Mouse (Mus musculus) testis, adult 2 months (tissue): ENCODE measurements around the gene Cables2. TPM values are rescaled to one million over a fixed set of nuclear protein-coding genes. Genes with fewer than 3 reads are reported as not detected.
A peak's percentile ranks its signal among the peaks of the same experiment; 100 is the strongest.

ENCODE experiments used
- H3K27ac ChIP-seq: fragments of 200-500 bp; 2 replicates; pipeline ENCODE4 v1.5.1; 2012; ENCODE audit warnings: low read depth, low read length; ENCODE audit not compliant: control insufficient read depth, insufficient read depth
- H3K27me3 ChIP-seq: fragments of 200-500 bp; 2 replicates; pipeline ENCODE4 v1.6.1; 2012; ENCODE audit warnings: mild to moderate bottlenecking, low read length, moderate library complexity; ENCODE audit not compliant: control insufficient read depth, insufficient read depth
- H3K36me3 ChIP-seq: fragments of 200-500 bp; 2 replicates; pipeline ENCODE4 v1.6.1; 2012; ENCODE audit warnings: mild to moderate bottlenecking, low read length; ENCODE audit not compliant: control insufficient read depth, insufficient read depth
- H3K4me1 ChIP-seq: fragments of 200-500 bp; 2 replicates; pipeline ENCODE4 v1.6.1; 2012; ENCODE audit warnings: low read length; ENCODE audit not compliant: control insufficient read depth, insufficient read depth
- H3K4me3 ChIP-seq: fragments of 200-500 bp; 2 replicates; pipeline ENCODE4 v1.5.1; 2012; ENCODE audit warnings: low read depth, mild to moderate bottlenecking, low read length, moderate library complexity, mixed read lengths; ENCODE audit not compliant: control insufficient read depth
- CTCF ChIP-seq: fragments of 200-500 bp; IDR thresholded peaks from 2 replicates; pipeline ENCODE4 v1.5.1; 2012; ENCODE audit warnings: low read depth, mild to moderate bottlenecking, inconsistent platforms, low read length, moderate library complexity; ENCODE audit not compliant: control insufficient read depth, insufficient read depth, insufficient replicate concordance
- POLR2A ChIP-seq: fragments of 200-500 bp; IDR thresholded peaks from 2 replicates; pipeline ENCODE4 v1.6.1; 2012; ENCODE audit warnings: low read depth, mild to moderate bottlenecking, inconsistent platforms, low read length, moderate library complexity; ENCODE audit not compliant: control insufficient read depth
- polyA plus RNA-seq: library from polyadenylated mRNA; depleted of rRNA; stranded (reverse); fragments of >200 nt; gene quantifications from 2 replicates; pipeline ENCODE4 v1.2.3, GENCODE M21; 2012

Cables2 gene
- polyA plus RNA-seq, 1 experiment, result 23.9 TPM

GRCm38 (mm10) chr2:180300252-180300651 lies 27.0 kb upstream of the Cables2 start:
- Histone ChIP-seq H3K4me3 (no peak overlapping the region), H3K27ac (no peak overlapping the region), H3K4me1 (no peaks in the 10 kb centered on the region)

GRCm38 (mm10) chr2:180292906-180293305 lies 19.6 kb upstream of the Cables2 start:
- Histone ChIP-seq H3K4me1 (peaks cover 5% of the 10 kb centered on the region), H3K36me3 (no peaks in the 10 kb centered on the region), H3K27ac (no peak overlapping the region), H3K4me3 (peak overlapping the region; percentile 14; the same call in 1 of the 2 replicates), H3K27me3 (no peaks in the 10 kb centered on the region)
- TF ChIP-seq CTCF, result no peak
- TF ChIP-seq POLR2A, result no peak

More at GRCm38 (mm10) chr2:180300252-180300651, 27.0 kb upstream of the Cables2 start:
- no peak for TF ChIP-seq CTCF
- TF ChIP-seq POLR2A, result no peak
- Histone ChIP-seq H3K36me3 (no peaks in the 10 kb centered on the region), H3K27me3 (no peaks in the 10 kb centered on the region)

GRCm38 (mm10) chr2:180292026-180292425 lies 18.7 kb upstream of the Cables2 start:
- H3K27me3 ChIP-seq, result no peaks in the 10 kb centered on the region
- no peak overlapping the region for H3K27ac ChIP-seq
- TF ChIP-seq POLR2A (no peak), CTCF (no peak)
- H3K4me3 ChIP-seq, result no peak overlapping the region
- peaks cover 5% of the 10 kb centered on the region for H3K4me1 ChIP-seq
- no peaks in the 10 kb centered on the region for H3K36me3 ChIP-seq

GRCm38 (mm10) chr2:180291566-180291965 lies 18.3 kb upstream of the Cables2 start:
- TF ChIP-seq CTCF, result no peak
- no peak for TF ChIP-seq POLR2A
- Histone ChIP-seq H3K4me1 (peaks cover 5% of the 10 kb centered on the region), H3K27me3 (no peaks in the 10 kb centered on the region), H3K27ac (no peak overlapping the region), H3K4me3 (no peak overlapping the region), H3K36me3 (no peaks in the 10 kb centered on the region)

DNA sequence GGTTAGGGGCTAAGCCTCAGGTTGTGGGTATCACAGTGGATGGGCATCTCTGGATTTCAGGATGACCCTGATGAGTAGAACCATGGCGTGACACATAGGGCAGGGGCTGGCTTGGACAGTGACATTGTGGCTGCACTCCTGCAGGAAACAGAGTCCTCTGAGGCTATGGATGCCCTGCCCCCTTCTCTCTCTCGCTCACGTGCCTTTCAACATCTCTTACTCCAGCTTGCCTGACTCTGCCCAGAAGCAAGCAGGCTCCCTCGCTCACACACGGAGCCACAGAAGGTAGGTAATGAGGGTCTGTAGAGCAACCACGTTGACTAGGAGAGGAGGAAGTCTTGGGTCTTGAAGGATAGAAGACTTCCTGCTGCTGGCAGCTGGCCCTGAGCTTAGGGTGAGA lies 17.2 kb upstream of the Cables2 start:
- no peaks in the 10 kb centered on the region for H3K27me3 ChIP-seq
- no peak for TF ChIP-seq CTCF
- TF ChIP-seq POLR2A, result no peak
- no peak overlapping the region for H3K27ac ChIP-seq
- H3K36me3 ChIP-seq, result no peaks in the 10 kb centered on the region
- peaks cover 5% of the 10 kb centered on the region for H3K4me1 ChIP-seq
- no peak overlapping the region for H3K4me3 ChIP-seq

DNA sequence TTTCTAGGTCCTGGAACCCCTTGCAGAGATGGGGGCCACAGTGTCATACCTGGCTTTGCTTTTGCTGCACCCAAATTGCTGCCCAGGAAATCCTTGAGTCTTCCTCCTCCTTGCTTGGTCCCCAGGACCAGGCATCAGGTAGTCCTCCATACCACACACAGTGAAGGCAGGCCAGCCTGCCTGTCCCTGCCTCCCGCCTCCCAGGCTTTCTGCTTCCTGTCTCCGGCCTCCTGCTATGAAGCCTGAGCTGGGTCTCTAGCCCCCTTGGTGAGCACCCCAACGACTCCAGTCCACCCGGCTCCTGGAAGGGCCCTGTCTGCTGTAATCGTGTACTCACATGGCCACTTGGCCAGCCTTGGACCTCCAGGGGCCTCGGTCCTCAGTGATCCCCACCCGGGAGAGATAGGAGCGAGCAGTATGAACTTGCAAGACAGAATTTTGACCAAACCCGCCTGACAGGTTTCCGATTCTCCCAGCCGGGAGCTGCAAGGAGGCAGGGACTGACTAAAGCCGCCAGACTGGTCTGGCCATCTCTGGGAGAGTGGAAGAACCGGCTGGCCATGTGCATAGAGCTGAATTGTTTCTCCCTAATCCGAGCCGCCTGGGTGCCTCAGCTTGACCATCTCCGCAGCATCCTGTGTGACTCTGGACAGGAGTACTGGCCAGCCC lies 16.3 kb upstream of the Cables2 start, which contains the start of gene Rbbp8nl:
TSS of gene Rbbp8nl (minus strand) at position 440 of the 669 bp plus-strand sequence.
- H3K4me3 ChIP-seq, result no peak within 1 kb of the TSS

GRCm38 (mm10) chr2:180288966-180289365 lies 15.7 kb upstream of the Cables2 start:
- Histone ChIP-seq H3K4me3 (no peak overlapping the region), H3K36me3 (no peaks in the 10 kb centered on the region), H3K27me3 (no peaks in the 10 kb centered on the region), H3K27ac (no peak overlapping the region), H3K4me1 (no peaks in the 10 kb centered on the region)
- no peak for TF ChIP-seq CTCF
- no peak for TF ChIP-seq POLR2A

More for the DNA sequence above, 16.3 kb upstream of the Cables2 start, which contains the start of gene Rbbp8nl:
- Histone ChIP-seq H3K27me3 (no peaks in the 10 kb centered on the region), H3K27ac (no peak within 1 kb of the TSS), H3K4me1 (peaks cover 5% of the 10 kb centered on the region), H3K36me3 (no peaks in the 10 kb centered on the region)
- TF ChIP-seq CTCF (no peak), POLR2A (no peak)
